Mouse (Mus musculus) right cerebral cortex, postnatal 10 days (tissue): Measurements from ENCODE around the gene Tecpr2.

Source experiments
- DNase-seq, 2 experiments: peaks; one replicate each; pipeline ENCODE4 v3.0.0; 2021; ENCODE audit warnings: low spot score in 2 of 2

Tecpr2 gene

GRCm38 (mm10) chr12:110864008-110864407 is 25.1 kb upstream of the Tecpr2 start:
- no peak for DNase-seq

DNA sequence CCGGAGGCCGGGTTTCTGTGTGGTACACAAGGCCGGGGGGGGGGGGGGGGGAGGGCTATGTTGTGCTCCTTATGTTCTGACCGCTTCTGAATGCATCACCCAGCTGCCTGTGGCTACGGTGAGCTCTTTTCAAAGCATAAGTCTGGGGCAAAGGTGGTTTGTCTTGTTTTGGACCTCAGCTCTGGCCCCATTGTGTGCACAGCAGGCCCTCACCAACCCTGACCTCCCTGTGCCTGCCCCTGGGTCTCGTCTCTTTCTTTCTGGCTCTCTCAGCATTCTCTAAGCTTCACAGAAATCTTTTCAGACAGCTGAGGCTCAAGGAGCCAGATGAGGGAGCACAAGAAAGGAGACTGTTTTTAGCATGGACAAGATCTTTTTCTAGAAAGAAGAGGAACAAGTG is 23.5 kb upstream of the Tecpr2 start:
- DNase-seq, result no peak

DNA sequence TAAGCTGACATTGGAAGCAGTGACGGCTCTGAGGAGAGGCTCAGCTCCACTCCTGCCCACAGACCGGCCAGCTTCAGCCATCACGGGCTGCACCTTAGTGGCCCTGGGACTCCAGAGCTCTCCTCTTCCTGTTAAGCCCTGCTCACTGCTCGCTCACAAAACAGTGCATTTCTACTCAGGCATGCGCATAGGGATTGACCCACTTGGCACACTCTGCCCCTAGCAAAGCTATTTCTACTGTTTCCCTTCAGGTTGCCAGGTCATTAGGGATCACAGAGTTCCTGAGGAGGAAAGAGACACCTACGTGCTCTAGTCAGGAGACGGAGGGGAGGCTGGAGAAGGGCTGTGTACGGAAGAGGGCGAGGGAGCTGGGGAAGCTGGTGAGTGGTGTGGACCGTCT is 23.1 kb upstream of the Tecpr2 start:
- no peak for DNase-seq

DNA sequence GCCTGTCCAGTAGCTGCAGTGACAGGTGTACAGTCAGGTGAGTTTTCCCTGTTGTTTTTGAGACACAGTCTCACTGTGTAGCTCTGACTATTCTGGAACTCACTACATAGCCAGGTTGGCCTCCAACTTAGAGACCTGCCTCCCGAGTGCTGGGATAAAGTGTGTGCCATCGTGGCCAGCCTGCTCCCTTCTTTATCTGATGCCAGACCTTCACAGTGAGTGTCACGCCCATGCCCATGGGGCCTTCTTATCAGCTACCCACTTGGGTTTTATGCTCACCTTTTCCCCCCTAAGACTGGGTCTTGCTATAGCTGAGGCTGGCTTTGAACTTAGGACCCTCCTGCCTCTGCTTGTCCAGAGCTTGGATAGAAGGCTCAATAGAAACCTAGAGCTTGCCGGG is 19.0 kb upstream of the Tecpr2 start:
- no peak for DNase-seq

GRCm38 (mm10) chr12:110871247-110871646 is 17.8 kb upstream of the Tecpr2 start:
- no peak for DNase-seq

GRCm38 (mm10) chr12:110875351-110875750 is 13.7 kb upstream of the Tecpr2 start:
- DNase-seq, result no peak

- no peak for DNase-seq
Observed at GRCm38 (mm10) chr12:110882291-110882690, 6.8 kb upstream of the Tecpr2 start.

GRCm38 (mm10) chr12:110885251-110885650 is 3.8 kb upstream of the Tecpr2 start:
- no peak for DNase-seq

DNA sequence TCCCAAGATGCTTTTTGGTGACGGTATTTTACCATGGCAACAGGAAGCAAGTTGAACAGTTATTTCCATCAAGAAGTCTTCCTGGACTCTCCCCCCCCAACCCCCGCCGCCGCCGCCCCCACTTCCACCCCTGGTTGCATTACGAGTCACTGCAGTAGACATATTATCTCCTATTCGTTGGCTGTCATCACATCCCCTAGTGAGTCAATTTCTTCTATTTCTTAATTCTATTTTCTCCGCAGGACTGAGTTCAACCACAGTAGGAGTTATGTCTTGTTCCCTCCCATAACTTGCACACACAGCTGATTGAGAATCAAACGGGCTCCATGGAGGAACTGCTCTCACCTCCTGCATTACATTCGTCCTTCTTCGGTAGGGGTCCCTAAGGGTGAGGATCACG is 958 bp upstream of the Tecpr2 start:
- DNase-seq, result no peak

- DNase-seq, result peak; percentile 67 to 81
Observed at GRCm38 (mm10) chr12:110888606-110889005, 458 bp upstream of the Tecpr2 start.

DNA sequence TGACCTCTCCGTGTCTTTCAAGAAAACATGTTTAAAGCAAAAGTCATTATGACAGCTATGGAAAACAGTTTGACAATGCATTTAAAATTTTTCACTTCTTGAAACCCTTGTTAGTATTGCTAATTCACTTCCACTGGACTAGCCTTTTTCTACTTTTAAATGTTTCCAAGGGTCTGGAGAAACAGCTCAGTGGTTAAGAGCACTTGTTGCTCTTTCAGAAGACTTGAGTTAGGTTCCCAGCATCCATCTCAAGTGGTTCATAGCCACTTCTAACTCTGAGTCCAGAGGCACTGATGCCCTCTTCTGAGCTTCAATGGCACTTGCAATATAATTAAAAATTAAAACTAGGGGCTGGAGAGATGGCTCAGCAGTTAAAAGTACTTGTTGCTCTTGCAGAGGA is 2.8 kb downstream of the Tecpr2 start:
- no peak for DNase-seq

- no peak for DNase-seq
Observed at GRCm38 (mm10) chr12:110902106-110902505, 13.0 kb downstream of the Tecpr2 start.

GRCm38 (mm10) chr12:110903536-110903935 is 14.5 kb downstream of the Tecpr2 start:
- DNase-seq, result no peak

DNA sequence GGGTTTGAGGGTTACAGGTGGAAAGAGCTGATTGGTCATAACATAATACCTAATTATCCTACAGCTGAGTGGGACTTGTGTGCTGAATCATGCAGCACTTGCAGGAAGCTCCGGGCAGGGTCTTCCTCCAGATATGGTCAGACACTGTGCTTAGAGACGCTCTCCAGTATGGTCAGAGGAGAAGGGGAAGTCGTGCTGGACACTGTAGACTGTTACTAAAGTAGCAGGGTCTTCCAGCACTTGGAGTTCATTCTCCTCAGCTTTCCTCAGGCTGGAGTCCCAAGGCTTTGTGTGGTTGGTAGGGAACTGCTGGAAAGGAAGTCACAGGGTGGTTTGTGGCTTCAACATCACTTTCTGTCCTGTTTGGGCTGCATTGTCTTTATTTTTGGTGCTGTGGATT is 18.8 kb downstream of the Tecpr2 start:
- no peak for DNase-seq

DNA sequence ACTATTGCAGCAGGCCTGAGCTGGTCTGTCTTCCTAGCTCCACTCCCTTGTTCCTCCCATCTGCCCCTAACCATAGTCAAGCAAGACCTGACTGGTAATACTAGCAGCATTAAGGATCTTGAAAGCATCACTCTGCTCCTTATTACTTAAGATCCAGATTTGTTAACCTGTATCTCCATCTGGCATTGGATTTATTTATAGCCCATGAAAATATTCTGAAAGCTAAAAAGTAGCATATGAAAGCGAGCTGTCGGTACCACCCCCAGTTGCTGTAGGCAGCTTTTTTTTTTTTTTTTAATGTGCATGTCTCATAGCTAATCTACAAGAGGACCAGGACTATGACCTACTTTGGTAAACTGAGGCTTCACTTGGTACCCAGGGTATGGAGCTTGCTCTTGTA is 20.9 kb downstream of the Tecpr2 start:
- DNase-seq, result no peak

- no peak for DNase-seq
Observed at GRCm38 (mm10) chr12:110915761-110916160, 26.7 kb downstream of the Tecpr2 start.

DNA sequence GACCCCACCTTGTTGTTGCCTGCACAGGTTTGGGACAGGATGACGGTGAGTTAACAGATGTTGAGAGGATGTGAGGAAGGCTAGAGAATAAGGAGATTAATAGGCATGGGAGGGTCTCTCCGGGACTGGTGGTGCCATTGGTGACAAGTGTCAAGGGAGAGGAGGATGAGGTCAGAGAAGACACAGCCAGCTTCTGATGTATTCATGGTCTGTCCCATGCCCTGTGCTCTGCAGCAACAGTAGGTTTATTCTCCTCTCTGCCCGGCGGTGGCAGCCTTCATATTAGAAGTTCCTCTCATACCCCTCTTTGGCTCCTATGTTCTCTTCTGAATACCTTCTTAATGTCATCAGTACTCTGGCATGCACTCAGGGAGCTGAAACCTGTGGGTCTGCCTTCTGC is 31.2 kb downstream of the Tecpr2 start:
- DNase-seq, result no peak

- no peak for DNase-seq
Observed at GRCm38 (mm10) chr12:110921572-110921971, 32.5 kb downstream of the Tecpr2 start.

GRCm38 (mm10) chr12:110932820-110933219 is 43.8 kb downstream of the Tecpr2 start:
- DNase-seq, result peak in 1 of 2 experiments; percentile 39

- peak; percentile 89 to 90 for DNase-seq
Observed at GRCm38 (mm10) chr12:110935983-110936620, 47.0 kb downstream of the Tecpr2 start.

- DNase-seq, result no peak
Observed at GRCm38 (mm10) chr12:110937496-110937895, 48.4 kb downstream of the Tecpr2 start.

DNA sequence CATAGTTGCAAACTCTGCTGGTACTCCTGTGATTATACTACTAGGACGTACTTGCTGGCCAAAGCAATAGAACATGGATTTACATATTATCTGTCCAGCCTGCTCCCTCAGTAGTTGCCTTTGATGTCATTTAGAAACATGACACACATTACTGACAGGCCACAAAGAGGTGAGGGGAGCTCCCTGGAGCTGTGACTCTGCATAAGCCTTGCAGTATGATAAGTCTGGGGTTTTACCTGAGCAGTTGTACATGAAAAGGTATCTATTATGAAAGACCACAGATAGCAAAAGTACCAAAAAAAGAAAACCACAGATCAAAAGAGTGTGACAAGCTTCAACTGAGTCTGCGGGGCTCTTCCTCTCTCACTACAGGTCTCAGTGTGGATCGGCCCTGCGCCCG is 50.3 kb downstream of the Tecpr2 start:
- DNase-seq, result no peak

- DNase-seq, result no peak
Observed at GRCm38 (mm10) chr12:110940869-110941268, 51.8 kb downstream of the Tecpr2 start.

DNA sequence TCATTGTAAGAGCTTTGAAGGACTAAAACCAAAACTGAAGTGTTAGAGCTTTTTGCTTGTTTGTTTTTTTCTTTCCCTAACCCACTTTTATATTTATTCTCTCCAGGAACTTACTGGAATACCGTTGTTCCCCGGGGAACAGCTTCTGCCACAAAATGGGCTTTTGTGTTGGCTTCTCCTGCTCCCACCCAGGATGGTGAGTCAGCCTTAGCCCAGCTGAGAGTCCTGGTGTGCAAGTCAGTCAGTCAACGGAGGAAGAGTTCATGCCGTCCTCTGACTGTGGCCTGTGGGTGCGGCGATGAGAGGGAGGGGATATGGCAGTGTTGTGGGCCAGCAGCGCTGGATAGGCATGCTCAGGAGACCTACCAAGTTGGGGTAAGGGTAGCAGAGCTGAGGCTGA is 57.2 kb downstream of the Tecpr2 start:
- no peak for DNase-seq
